Mouse (Mus musculus): Measurements from ENCODE around the gene Taar7a.

- no peak for TF ChIP-seq CTCF (IDR thresholded peaks at IDR 0.05; ENCODE audit: low read depth, low read length)
- no peak for TF ChIP-seq POLR2AphosphoS5 (IDR thresholded peaks at IDR 0.05; ENCODE audit: insufficient replicate concordance, low read depth, low read length)
- TF ChIP-seq TAL1 (conservative IDR thresholded peaks at IDR 0.05; ENCODE audit: low read depth, low read length), result no peak
- TF ChIP-seq GATA1 (IDR thresholded peaks at IDR 0.05; ENCODE audit: borderline replicate concordance, low read length), result no peak
- no peak for TF ChIP-seq GATA2 (IDR thresholded peaks at IDR 0.05; ENCODE audit: borderline replicate concordance, low read depth, low read length)
Observed at GRCm38 (mm10) chr10:24006442-24006841, 13.2 kb upstream of the Taar7a start.
